Mouse (Mus musculus) kidney, embryonic 15.5 days (tissue): ENCODE data around the gene Mad1l1. TPM values are rescaled to one million over a fixed set of nuclear protein-coding genes. Genes with fewer than 3 reads are reported as not detected.

Source experiments
- ATAC-seq: fragments of 200-750 bp; cut with Nextera tagmentation; replicated peaks from 2 replicates; pipeline ENCODE4 v1.8.0; 2017; ENCODE audit warnings: moderate TSS enrichment; ENCODE audit not compliant: low FRiP score
- H3K27ac ChIP-seq: fragments of 300-500 bp; sonication (generic); 2 replicates; pipeline ENCODE4 v1.5.1; 2015; ENCODE audit warnings: mild to moderate bottlenecking, inconsistent platforms
- H3K27me3 ChIP-seq: fragments of 300-500 bp; sonication (generic); 2 replicates; pipeline ENCODE4 v1.6.1; 2015; ENCODE audit warnings: inconsistent platforms
- H3K36me3 ChIP-seq: fragments of 300-500 bp; sonication (generic); 2 replicates; pipeline ENCODE4 v1.6.1; 2015; ENCODE audit warnings: inconsistent platforms
- H3K4me1 ChIP-seq: fragments of 300-500 bp; sonication (generic); 2 replicates; pipeline ENCODE4 v1.6.1; 2015; ENCODE audit warnings: inconsistent platforms
- H3K4me2 ChIP-seq: fragments of 300-500 bp; sonication (generic); 2 replicates; pipeline ENCODE4 v1.6.1; 2015; ENCODE audit warnings: moderate library complexity, mild to moderate bottlenecking, inconsistent platforms
- H3K4me3 ChIP-seq: fragments of 300-500 bp; sonication (generic); replicated peaks from 2 replicates; pipeline ENCODE4 v1.5.1; 2015; ENCODE audit warnings: mild to moderate bottlenecking, inconsistent platforms
- H3K9ac ChIP-seq: fragments of 300-500 bp; sonication (generic); 2 replicates; pipeline ENCODE4 v1.6.1; 2015; ENCODE audit warnings: mild to moderate bottlenecking, inconsistent platforms
- H3K9me3 ChIP-seq: fragments of 300-500 bp; sonication (generic); replicated peaks from 2 replicates; pipeline ENCODE4 v1.6.1; 2016; ENCODE audit warnings: inconsistent platforms
- WGBS: fragments of 180-500 bp; shearing (Covaris S2); methylation state at CpG from one replicate; pipeline ENCODE4 v1.1.7; 2015; ENCODE audit warnings: mixed read lengths; 5-methylcytosine and 5-hydroxymethylcytosine counted together
- polyA plus RNA-seq: library from polyadenylated mRNA; unstranded; fragments of >200 nt; fragmentation: Nextera tagmentation; extraction: Ambion mirVana; gene quantifications from 2 replicates; pipeline ENCODE4 v1.2.1, GENCODE M21; 2015

Gene Mad1l1
- polyA plus RNA-seq, 1 experiment from 2014 or later: 53.0 TPM

DNA sequence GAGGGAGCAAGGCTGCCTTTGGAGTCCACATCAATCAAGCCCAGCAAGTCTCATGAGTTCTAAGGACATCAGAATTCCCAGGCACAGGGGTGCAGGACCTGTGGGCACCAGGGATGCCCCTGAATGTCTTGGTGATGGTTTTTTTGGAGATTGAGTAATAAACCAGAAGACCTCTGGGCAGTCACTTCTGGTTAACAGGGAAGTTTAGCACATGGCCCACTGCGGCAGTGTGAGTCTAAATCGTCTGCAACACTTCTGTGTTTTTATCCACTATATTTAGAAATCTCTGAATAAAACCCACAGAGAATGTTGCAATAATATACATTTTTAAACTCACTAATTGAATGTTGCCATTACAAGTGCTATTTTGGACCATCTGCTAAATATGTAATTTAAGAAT, 96.2 kb downstream of the Mad1l1 start:
- Histone ChIP-seq H3K4me2 (no peak overlapping the region), H3K4me1 (peaks cover 33% of the 10 kb centered on the region), H3K27ac (no peak overlapping the region; the same call in 1 of the 2 replicates), H3K36me3 (no peaks in the 10 kb centered on the region), H3K4me3 (no peak overlapping the region), H3K27me3 (no peaks in the 10 kb centered on the region), H3K9ac (no peak overlapping the region), H3K9me3 (no peaks in the 10 kb centered on the region)
- WGBS: 83% methylated on average over 2 of the region's 2 CpGs
- ATAC-seq: no peak

DNA sequence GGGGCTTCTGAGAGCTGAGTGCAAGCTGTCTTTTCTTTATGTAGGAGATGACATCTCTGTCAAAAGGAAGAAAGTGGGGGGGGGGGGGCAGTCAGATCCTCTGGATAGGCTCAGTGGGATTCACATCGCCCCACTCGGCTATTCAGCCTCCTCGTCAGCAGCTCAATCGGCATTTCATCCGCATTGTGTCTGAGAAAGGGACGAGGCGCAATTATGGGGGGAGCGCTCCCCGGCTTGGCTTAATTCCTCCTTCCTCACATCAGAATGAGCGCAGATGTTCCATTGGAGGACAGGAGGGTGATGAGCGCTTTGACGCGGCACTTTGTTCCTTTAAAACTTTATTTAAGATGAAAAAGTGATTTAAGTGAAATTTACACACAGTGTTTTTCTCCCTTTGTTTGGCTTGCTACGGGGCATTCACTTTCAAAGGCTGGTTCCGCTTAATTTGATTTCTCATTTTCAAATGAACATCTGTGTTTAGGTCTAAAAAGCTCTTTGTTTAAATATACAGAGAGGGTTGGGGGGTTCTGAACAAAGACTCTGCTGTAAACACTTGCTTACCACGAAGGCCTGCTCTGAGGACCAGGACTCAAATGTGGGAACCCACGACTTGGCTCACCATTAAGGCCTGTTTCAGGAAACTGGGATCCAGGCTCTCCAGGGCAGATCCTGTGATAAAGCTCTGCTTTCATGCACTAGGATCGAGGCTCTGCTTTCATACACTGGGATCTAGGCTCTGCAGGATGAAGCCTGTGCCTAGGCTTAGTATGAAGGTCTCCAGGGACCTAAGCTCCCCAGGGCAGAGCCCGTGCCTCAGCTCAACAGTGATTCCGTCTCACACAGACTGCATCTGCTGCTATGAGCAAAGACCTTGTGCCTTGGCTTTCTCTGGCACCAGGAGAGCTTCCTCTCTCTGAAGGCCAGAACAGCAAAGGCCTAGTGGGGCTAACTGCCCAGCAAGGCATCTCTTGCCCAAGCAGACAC, 98.0 kb downstream of the Mad1l1 start:
- H3K4me3 ChIP-seq: no peak overlapping the region
- peaks cover 33% of the 10 kb centered on the region for H3K4me1 ChIP-seq
- ATAC-seq: no peak
- no peaks in the 10 kb centered on the region for H3K27me3 ChIP-seq
- H3K4me2 ChIP-seq: no peak overlapping the region
- H3K36me3 ChIP-seq: no peaks in the 10 kb centered on the region
- 72% methylated on average over 20 of the region's 20 CpGs for WGBS
- no peak overlapping the region for H3K9ac ChIP-seq
- no peaks in the 10 kb centered on the region for H3K9me3 ChIP-seq
- peak overlapping the region; percentile 69 for H3K27ac ChIP-seq

DNA sequence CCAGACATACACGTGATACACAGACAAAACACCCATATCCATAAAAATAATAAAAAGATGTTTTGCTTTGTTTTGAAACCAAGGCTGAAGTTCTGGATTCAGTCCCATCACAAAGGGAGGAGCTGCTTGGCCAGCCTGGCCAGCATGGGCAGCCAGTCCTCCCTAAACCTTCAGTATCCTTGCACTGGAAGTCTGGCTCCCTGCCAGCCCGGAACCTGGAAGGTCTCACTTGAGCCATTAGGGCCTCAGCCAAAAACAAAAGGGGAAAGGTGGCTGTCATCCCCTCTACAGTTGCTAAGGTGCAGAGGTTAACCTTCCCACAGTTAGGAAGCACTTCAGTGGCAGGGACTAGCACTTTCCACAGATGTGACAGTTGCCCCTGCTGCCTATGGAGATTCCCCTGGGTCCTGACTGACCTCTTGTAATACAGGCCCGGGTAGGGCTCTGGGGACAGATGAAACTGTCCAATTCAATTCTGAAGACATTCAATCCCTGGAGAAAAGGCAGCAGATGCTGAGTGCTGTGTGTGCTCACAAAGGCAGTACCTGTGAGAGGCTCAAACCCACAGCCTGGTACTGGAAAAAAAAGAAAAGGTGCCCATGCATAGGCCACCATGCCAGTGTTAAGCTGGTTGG, 100.2 kb downstream of the Mad1l1 start:
- Histone ChIP-seq H3K27ac (no peak overlapping the region), H3K4me2 (no peak overlapping the region), H3K4me3 (no peak overlapping the region), H3K4me1 (peaks cover 22% of the 10 kb centered on the region), H3K27me3 (no peaks in the 10 kb centered on the region), H3K9me3 (no peaks in the 10 kb centered on the region), H3K9ac (no peak overlapping the region), H3K36me3 (no peaks in the 10 kb centered on the region)
- ATAC-seq: no peak
- WGBS: 63% methylated on average over 3 of the region's 3 CpGs

DNA sequence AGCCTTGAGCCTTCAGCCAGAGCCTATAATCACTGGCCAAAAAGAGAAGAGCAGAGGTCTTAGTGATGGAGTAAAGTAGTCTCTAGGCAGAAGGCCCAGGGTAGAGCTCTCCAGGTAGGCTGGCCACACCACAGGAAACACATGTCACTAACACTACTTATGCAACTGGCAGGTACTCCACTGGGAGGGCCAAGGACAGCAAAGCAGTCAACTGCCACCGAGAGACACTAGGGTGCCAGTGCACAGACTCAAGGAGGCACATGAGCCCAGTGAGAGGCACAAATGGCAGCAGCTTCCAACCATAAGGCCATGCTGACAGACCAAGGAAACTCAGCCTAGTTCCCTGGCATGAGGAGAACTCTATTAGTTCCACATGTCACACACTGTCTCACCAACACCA, 102.1 kb downstream of the Mad1l1 start:
- H3K27ac ChIP-seq: no peak overlapping the region
- WGBS: 88% methylated on average over 1 of the region's 1 CpGs

DNA sequence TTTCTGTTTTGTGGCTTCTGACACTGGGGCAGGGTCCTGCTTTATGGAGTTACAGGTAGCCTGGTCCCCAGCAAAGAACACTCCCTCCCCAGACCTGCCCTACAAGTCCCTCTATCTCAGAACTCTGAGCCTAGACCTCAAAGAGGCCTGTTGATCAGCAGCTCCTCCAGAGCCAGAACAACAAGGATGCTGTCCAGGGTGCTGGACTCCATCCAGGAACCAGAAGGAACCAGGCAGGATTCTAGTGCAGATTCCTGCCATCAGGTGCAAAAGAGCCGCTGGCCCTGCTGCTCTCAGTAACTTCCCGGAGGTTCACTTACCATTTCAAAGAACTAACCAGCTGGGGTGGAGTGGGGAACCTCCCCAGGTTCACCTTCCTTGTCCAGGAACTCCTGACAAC, 103.5 kb downstream of the Mad1l1 start:
- H3K27me3 ChIP-seq: no peaks in the 10 kb centered on the region
- H3K9me3 ChIP-seq: no peaks in the 10 kb centered on the region
- no peak overlapping the region for H3K4me3 ChIP-seq
- H3K9ac ChIP-seq: no peak overlapping the region
- WGBS: 25% methylated on average over 2 of the region's 2 CpGs
- H3K4me2 ChIP-seq: no peak overlapping the region
- peaks cover 6% of the 10 kb centered on the region; the same call in 1 of the 2 replicates for H3K4me1 ChIP-seq
- H3K27ac ChIP-seq: no peak overlapping the region
- no peak for ATAC-seq
- H3K36me3 ChIP-seq: no peaks in the 10 kb centered on the region

More for the DNA sequence above, 102.1 kb downstream of the Mad1l1 start:
- Histone ChIP-seq H3K9me3 (no peaks in the 10 kb centered on the region), H3K4me1 (peaks cover 11% of the 10 kb centered on the region; the same call in 1 of the 2 replicates), H3K4me2 (no peak overlapping the region), H3K27me3 (no peaks in the 10 kb centered on the region), H3K9ac (no peak overlapping the region), H3K36me3 (no peaks in the 10 kb centered on the region), H3K4me3 (no peak overlapping the region)
- no peak for ATAC-seq

DNA sequence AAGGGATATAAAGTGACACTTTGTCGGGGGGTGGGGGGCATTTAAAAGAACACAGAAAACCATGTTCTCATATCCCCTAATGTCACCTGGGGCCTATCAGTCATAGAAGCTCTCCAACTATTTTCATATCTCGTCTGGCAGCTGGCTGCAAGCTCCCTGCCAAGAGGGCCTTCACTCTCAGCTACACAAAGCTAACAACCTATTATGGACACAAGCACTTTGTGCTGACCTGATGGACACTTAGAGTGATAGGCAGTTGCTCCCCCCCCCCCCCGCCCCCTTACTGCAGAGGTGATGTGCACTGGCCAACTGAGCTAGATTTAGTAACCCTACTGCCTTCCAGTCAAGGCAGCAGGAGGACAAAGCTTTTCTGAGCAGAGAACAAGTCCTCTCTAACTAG, 104.3 kb downstream of the Mad1l1 start:
- ATAC-seq: no peak
- no peak overlapping the region for H3K4me2 ChIP-seq

DNA sequence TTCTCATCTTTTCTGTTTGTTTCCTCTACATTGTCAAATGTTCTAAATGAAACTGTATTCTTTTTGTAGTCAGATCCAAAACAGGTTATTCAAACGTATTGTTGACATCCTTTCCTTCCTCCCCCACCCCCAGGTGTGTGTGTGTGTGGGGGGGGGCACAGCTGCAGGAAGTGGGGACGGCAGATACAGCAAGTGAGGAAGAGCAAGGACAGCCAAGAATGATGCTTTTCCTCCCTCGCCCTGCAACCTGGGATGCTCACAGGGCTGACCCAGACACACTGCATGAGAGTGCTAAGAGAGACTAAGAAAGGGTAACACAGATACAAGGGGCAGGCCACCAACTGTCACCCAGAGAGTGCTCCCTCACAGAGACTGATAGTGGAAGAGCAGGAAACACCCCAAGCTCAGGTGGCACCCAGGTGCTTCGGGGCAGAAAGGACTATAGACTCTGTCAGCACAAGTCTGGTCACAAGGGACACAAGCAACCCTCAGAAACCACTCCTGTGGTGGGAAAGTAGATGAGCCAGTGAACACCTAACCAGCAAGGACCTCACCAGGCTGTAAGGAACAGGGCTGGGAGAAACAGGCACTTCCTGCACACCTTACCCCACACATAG, 105.8 kb downstream of the Mad1l1 start:
- no peak overlapping the region for H3K27ac ChIP-seq

More for the DNA sequence above, 104.3 kb downstream of the Mad1l1 start:
- Histone ChIP-seq H3K4me3 (no peak overlapping the region), H3K36me3 (no peaks in the 10 kb centered on the region), H3K4me1 (peaks cover 6% of the 10 kb centered on the region; the same call in 1 of the 2 replicates), H3K27ac (no peak overlapping the region), H3K9me3 (no peaks in the 10 kb centered on the region), H3K9ac (no peak overlapping the region), H3K27me3 (no peaks in the 10 kb centered on the region)
- WGBS: 85% methylated on average over 3 of the region's 3 CpGs

DNA sequence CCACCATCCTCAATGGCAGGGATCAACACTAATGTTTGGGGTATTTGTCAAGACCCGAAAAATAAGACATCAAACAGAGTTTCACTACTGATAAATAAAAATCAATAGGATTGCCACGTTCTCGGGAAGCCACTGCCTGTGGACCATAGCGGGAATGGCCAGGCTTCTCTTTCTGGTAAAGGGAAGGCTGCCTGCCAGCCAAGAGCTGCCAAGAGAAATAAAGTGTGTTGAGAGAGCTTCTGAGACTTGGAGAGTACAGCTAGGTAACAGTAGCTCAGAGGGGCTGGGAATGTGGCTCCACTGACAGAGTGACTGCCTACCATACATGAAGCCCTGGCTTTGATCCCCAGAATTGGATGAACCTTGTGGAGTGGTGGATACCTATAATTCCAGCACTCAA, 108.4 kb downstream of the Mad1l1 start:
- Histone ChIP-seq H3K36me3 (no peaks in the 10 kb centered on the region), H3K9me3 (no peaks in the 10 kb centered on the region), H3K27me3 (no peaks in the 10 kb centered on the region), H3K4me3 (no peak overlapping the region), H3K4me1 (peaks cover 14% of the 10 kb centered on the region), H3K9ac (no peak overlapping the region), H3K27ac (no peak overlapping the region), H3K4me2 (no peak overlapping the region)
- no peak for ATAC-seq
- WGBS: 89% methylated on average over 4 of the region's 4 CpGs

More for the DNA sequence above, 105.8 kb downstream of the Mad1l1 start:
- no peak for ATAC-seq
- H3K36me3 ChIP-seq: no peaks in the 10 kb centered on the region
- H3K9me3 ChIP-seq: no peaks in the 10 kb centered on the region
- H3K27me3 ChIP-seq: no peaks in the 10 kb centered on the region
- no peaks in the 10 kb centered on the region for H3K4me1 ChIP-seq
- no peak overlapping the region for H3K4me2 ChIP-seq
- H3K9ac ChIP-seq: no peak overlapping the region
- H3K4me3 ChIP-seq: no peak overlapping the region
- WGBS: 65% methylated on average over 4 of the region's 4 CpGs

DNA sequence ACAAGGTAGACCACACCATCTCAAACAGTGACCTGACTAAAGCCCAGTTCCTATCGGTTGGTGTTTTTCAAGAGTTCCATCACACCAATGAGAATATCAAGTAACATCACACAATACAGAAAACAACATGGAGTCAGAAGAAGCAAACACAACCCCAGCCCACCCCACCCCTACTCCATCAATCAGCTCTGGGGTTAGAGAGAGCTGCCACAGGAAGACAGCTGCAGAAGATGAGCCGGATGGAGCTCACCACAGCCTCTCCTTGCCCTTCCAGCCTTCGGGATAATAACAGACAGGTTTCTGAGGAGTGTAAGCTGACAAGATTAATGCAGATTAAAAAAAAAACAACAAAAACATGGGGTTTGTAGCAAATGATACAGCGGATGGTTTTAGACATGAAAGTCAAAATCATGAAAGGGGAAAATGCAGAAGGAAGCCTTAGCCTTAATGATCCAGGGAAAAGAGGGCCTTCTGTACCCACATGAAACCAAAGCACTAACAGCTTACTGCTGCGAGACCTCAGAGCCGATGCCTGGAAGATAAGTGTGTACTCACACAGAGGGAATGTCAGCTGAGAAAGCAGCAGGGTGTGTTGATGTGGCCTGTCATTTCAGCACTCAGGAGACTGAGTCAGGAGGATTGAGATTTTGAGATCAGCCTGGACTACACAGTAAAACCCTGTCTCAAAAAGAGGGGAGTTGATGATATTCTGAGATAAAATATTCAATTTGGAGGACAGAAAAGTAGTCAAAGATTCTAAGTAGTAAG, 110.8 kb downstream of the Mad1l1 start:
- Histone ChIP-seq H3K27me3 (no peaks in the 10 kb centered on the region), H3K4me2 (no peak overlapping the region), H3K9me3 (no peaks in the 10 kb centered on the region), H3K4me3 (no peak overlapping the region), H3K27ac (no peak overlapping the region), H3K36me3 (peaks cover 4% of the 10 kb centered on the region; the same call in 1 of the 2 replicates), H3K4me1 (peaks cover 17% of the 10 kb centered on the region), H3K9ac (no peak overlapping the region)
- 57% methylated on average over 6 of the region's 6 CpGs for WGBS
- ATAC-seq: no peak

DNA sequence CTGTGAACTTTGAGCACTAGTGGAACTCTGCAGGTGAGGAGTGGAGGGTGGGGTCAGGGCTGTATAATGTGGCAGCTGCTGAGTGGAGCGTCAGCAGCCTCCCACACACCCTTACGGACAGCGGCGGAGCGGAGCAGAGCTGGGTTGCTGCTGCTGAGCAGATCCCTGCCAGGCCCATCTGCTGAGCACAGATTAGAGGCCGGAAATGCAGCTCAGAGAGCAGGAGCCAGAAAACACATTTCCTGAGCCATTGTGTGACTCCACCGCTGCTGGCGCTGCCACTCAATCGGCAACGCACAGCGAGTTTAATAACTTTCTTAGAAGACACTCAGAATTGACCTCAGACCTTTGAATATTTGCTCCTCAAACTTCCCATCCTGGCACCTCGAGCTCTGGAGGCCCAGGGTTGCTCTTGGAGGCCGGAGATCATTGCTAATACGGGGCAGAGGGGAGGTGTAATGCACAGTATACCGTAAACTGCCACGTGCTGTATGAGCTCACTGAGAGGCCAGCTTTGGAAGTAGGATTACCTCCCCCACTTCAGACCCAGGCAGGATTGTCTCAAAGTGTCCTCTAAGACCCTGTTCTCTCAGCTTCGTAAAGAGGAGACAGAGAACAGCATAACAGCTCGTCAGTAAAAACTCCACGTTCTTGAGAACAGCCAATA, 112.5 kb downstream of the Mad1l1 start:
- Histone ChIP-seq H3K27me3 (no peaks in the 10 kb centered on the region), H3K9ac (no peak overlapping the region), H3K4me3 (no peak overlapping the region), H3K4me1 (peaks cover 17% of the 10 kb centered on the region), H3K4me2 (0 out of 2 replicates have a peak overlapping the region, but pooled peaks have one; percentile 7), H3K27ac (peak overlapping the region; percentile 45), H3K9me3 (no peaks in the 10 kb centered on the region), H3K36me3 (peaks cover 4% of the 10 kb centered on the region; the same call in 1 of the 2 replicates)
- ATAC-seq: peak; percentile 85
- whole genome bisulfite sequencing: 21% methylated on average over 19 of the region's 19 CpGs
